Mouse (Mus musculus): Measurements from ENCODE around the gene Krt83.
"Not testable (repeated sequence)": the region's sequence is repeated elsewhere in the genome, so short reads cannot be mapped to it uniquely, and the experiment has no call there.

GRCm38 (mm10) chr15:101517161-101517560 lies 25.8 kb upstream of the Krt83 start, which contains the start of gene Gm49425:
- TF ChIP-seq POLR2A (IDR thresholded peaks at IDR 0.05; ENCODE audit: control insufficient read depth, extremely low read depth, insufficient read depth, low read length, poor library complexity); CTCF (IDR thresholded peaks at IDR 0.05; ENCODE audit: borderline replicate concordance, control insufficient read depth, extremely low read depth, insufficient read depth, low read length, poor library complexity): not testable (repeated sequence)

Data from thymus, adult 2 months (tissue).